Mouse (Mus musculus): Measurements from ENCODE around the gene Adi1. TPM values are rescaled to one million over a fixed set of nuclear protein-coding genes. Genes with fewer than 3 reads are reported as not detected.

Adi1 gene
- polyA plus RNA-seq, 1 experiment: 41.7 TPM

- 0 out of 2 replicates have a peak within 1 kb of the TSS, but pooled peaks have one; percentile 45 for H3K27ac ChIP-seq (ENCODE audit: insufficient read depth, low read length)
- TF ChIP-seq CTCF (IDR thresholded peaks at IDR 0.05; ENCODE audit: extremely low read depth, insufficient read depth, low read length) (no peak), POLR2A (IDR thresholded peaks at IDR 0.05; ENCODE audit: extremely low read depth, insufficient read depth, low read length) (peak; percentile 89; the same call in 1 of the 2 replicates)
- peaks cover 4% of the 10 kb centered on the region; the same call in 1 of the 2 replicates for H3K4me1 ChIP-seq (ENCODE audit: control insufficient read depth, insufficient read depth, low read length)
- peak within 1 kb of the TSS; percentile 74 for H3K4me3 ChIP-seq (ENCODE audit: insufficient read depth, low read length)
Measured at GRCm38 (mm10) chr12:28649141-28650110, 25.6 kb upstream of the Adi1 start, which contains the start of gene Rnaseh1. Gene Rnaseh1 (plus strand): TSS chr12:28649602.

DNA sequence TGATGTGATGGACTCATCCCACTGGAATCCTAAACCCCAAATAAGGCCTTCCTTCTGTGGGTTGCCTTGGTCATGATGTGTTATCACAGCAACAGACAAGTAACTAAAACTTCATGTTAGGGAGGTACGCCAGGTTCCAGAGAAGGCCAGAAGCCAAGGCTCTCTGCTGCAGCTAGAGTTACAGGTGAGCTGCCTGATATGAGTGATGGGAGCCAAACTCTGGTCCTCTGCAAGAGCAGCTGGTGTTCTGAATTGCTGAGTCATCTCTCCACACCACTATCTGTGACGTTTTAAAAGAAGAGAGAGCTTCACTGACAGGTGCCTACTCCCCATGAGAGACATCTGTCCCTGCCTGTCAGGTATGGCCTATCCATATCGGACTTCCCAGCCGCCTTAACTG, 12.4 kb upstream of the Adi1 start:
- TF ChIP-seq POLR2A (IDR thresholded peaks at IDR 0.05; ENCODE audit: extremely low read depth, insufficient read depth, low read length) (no peak), CTCF (IDR thresholded peaks at IDR 0.05; ENCODE audit: extremely low read depth, insufficient read depth, low read length) (no peak)
- H3K4me3 ChIP-seq (ENCODE audit: insufficient read depth, low read length): no peak overlapping the region
- no peaks in the 10 kb centered on the region for H3K4me1 ChIP-seq (ENCODE audit: control insufficient read depth, insufficient read depth, low read length)
- H3K27ac ChIP-seq (ENCODE audit: insufficient read depth, low read length): no peak overlapping the region

- TF ChIP-seq CTCF (IDR thresholded peaks at IDR 0.05; ENCODE audit: extremely low read depth, insufficient read depth, low read length) (no peak), POLR2A (IDR thresholded peaks at IDR 0.05; ENCODE audit: extremely low read depth, insufficient read depth, low read length) (no peak)
- H3K4me1 ChIP-seq (ENCODE audit: control insufficient read depth, insufficient read depth, low read length): no peaks in the 10 kb centered on the region
- no peak overlapping the region for H3K27ac ChIP-seq (ENCODE audit: insufficient read depth, low read length)
- no peak overlapping the region for H3K4me3 ChIP-seq (ENCODE audit: insufficient read depth, low read length)
Measured at GRCm38 (mm10) chr12:28666734-28667133, 8.3 kb upstream of the Adi1 start.

DNA sequence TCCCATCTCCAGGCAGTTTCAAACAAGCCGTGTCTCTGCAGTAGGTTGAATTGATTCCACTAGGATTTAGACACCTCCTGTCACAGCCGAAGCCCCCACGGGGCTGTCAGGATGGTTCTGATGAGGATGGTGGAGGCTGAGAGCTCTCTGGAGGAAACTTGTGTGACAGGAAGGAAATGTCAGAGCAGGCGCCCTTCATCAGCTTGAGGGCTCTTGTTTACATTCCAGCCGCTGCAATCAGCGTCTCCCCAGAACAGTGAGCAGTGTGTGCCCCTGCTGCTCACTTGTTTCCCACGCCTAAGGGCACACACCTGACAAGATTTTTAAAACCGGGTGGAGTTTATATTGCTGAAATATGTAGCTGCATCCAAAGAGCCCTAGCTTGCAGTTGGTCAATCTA, 7.7 kb upstream of the Adi1 start:
- no peak overlapping the region for H3K4me3 ChIP-seq (ENCODE audit: insufficient read depth, low read length)
- H3K27ac ChIP-seq (ENCODE audit: insufficient read depth, low read length): no peak overlapping the region
- TF ChIP-seq CTCF (IDR thresholded peaks at IDR 0.05; ENCODE audit: extremely low read depth, insufficient read depth, low read length) (no peak), POLR2A (IDR thresholded peaks at IDR 0.05; ENCODE audit: extremely low read depth, insufficient read depth, low read length) (no peak)
- no peaks in the 10 kb centered on the region for H3K4me1 ChIP-seq (ENCODE audit: control insufficient read depth, insufficient read depth, low read length)

- Histone ChIP-seq H3K4me3 (ENCODE audit: insufficient read depth, low read length) (no peak overlapping the region), H3K4me1 (ENCODE audit: control insufficient read depth, insufficient read depth, low read length) (peaks cover 4% of the 10 kb centered on the region), H3K27ac (ENCODE audit: insufficient read depth, low read length) (0 out of 2 replicates have a peak overlapping the region, but pooled peaks have one; percentile 85)
- TF ChIP-seq CTCF (IDR thresholded peaks at IDR 0.05; ENCODE audit: extremely low read depth, insufficient read depth, low read length) (no peak), POLR2A (IDR thresholded peaks at IDR 0.05; ENCODE audit: extremely low read depth, insufficient read depth, low read length) (no peak)
Measured at GRCm38 (mm10) chr12:28674038-28674720, 852 bp upstream of the Adi1 start.

- H3K4me1 ChIP-seq (ENCODE audit: control insufficient read depth, insufficient read depth, low read length): peaks cover 4% of the 10 kb centered on the region
- H3K4me3 ChIP-seq (ENCODE audit: insufficient read depth, low read length): peak overlapping the region; percentile 67
- H3K27ac ChIP-seq (ENCODE audit: insufficient read depth, low read length): peak overlapping the region; percentile 84
- no peak for TF ChIP-seq CTCF (IDR thresholded peaks at IDR 0.05; ENCODE audit: extremely low read depth, insufficient read depth, low read length)
- no peak for TF ChIP-seq POLR2A (IDR thresholded peaks at IDR 0.05; ENCODE audit: extremely low read depth, insufficient read depth, low read length)
Measured at GRCm38 (mm10) chr12:28675925-28676209, 836 bp downstream of the Adi1 start.

DNA sequence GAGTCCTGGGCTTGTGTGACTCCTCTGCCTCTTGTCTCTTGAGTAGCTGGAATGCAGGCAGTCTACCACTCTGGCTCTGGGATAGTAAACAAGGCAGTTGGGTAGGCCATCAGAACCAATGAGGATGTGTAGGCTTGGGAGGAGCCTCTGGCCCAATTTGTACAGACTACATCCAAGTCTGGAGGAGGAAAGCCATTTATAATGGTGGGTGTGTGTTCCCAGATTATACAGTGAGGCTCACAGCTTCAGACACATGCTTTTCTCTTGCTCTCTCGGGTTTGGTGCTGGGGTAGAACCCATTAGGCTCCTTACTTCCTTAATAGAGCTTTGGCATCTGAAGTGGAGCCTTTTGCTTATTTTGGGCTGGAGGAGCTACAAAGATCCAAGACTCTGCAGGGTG, 9.6 kb downstream of the Adi1 start:
- TF ChIP-seq POLR2A (IDR thresholded peaks at IDR 0.05; ENCODE audit: extremely low read depth, insufficient read depth, low read length): no peak
- no peak for TF ChIP-seq CTCF (IDR thresholded peaks at IDR 0.05; ENCODE audit: extremely low read depth, insufficient read depth, low read length)
- Histone ChIP-seq H3K4me3 (ENCODE audit: insufficient read depth, low read length) (no peak overlapping the region), H3K27ac (ENCODE audit: insufficient read depth, low read length) (peak overlapping the region; percentile 21; the same call in 1 of the 2 replicates), H3K4me1 (ENCODE audit: control insufficient read depth, insufficient read depth, low read length) (peaks cover 8% of the 10 kb centered on the region; the same call in 1 of the 2 replicates)

DNA sequence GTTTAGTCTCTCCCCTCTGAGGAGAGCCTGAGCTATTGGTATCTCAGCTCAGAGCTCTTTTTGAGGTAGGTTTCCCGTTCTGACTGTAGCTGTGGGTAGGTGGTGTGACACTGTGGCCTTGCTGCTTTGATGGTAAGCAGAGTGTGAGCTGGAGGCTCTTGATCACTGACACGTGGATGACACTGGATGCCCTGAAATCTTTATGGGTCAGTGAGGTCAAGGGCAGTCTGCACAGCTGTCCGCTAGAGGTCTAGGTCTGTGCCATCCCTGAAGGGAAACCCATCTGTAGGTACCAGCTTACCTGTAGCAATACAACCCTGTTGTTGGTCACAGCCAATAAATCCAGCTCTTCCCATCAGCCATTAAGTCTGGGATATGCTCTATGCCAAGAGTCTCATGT, 10.7 kb downstream of the Adi1 start:
- Histone ChIP-seq H3K4me3 (ENCODE audit: insufficient read depth, low read length) (no peak overlapping the region), H3K27ac (ENCODE audit: insufficient read depth, low read length) (no peak overlapping the region; the same call in 1 of the 2 replicates), H3K4me1 (ENCODE audit: control insufficient read depth, insufficient read depth, low read length) (peaks cover 8% of the 10 kb centered on the region; the same call in 1 of the 2 replicates)
- no peak for TF ChIP-seq CTCF (IDR thresholded peaks at IDR 0.05; ENCODE audit: extremely low read depth, insufficient read depth, low read length)
- TF ChIP-seq POLR2A (IDR thresholded peaks at IDR 0.05; ENCODE audit: extremely low read depth, insufficient read depth, low read length): no peak

DNA sequence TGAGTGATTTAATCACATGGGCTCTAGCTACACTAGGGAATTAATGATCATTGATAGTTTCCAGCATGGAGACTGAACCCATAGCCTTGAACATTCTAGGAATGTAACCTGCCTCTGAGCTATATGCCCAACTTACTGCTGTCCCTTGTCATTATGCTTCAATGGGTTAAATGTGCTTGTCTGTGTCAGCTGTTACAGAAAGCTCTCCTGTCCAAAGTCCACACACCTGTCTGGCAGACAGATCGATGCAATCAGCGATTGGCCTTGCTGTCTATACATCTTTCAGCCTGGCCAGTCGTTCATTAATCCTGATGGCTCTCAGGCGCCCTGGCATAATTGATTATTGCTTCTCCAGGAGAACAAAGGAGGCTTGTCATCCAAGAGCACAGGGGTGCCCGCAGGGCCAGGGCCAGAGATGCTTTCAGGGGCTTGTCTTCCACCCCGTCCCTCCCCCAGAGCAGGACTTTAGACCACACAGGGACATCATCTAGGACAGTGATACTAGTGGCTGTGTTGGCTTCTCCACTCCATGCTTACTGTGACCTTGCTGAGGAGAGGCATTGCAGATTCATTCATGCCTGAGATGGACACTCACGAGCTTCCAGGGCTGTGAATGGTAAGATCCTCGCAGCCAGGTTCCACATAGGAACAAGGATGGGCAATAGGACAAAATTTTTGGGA, 11.3 kb downstream of the Adi1 start:
- no peak overlapping the region for H3K4me3 ChIP-seq (ENCODE audit: insufficient read depth, low read length)
- peaks cover 8% of the 10 kb centered on the region; the same call in 1 of the 2 replicates for H3K4me1 ChIP-seq (ENCODE audit: control insufficient read depth, insufficient read depth, low read length)
- H3K27ac ChIP-seq (ENCODE audit: insufficient read depth, low read length): no peak overlapping the region
- TF ChIP-seq CTCF (IDR thresholded peaks at IDR 0.05; ENCODE audit: extremely low read depth, insufficient read depth, low read length) (no peak), POLR2A (IDR thresholded peaks at IDR 0.05; ENCODE audit: extremely low read depth, insufficient read depth, low read length) (no peak)

Measured in cortical plate, adult 2 months (tissue).